Mouse (Mus musculus) spleen, adult 2 months (tissue): ENCODE measurements around the gene Minpp1. TPM values are rescaled to one million over a fixed set of nuclear protein-coding genes. Genes with fewer than 3 reads are reported as not detected.

Experiments
- DNase-seq, 2 experiments: peaks; one replicate each; pipeline versions ENCODE4 v3.0.0 to v3.0.0-alpha.2; 2012 to 2021; ENCODE audit warnings: low spot score in 2 of 2, low read depth in 1 of 2
- H3K27ac ChIP-seq: fragments of 200-500 bp; 2 replicates; pipeline ENCODE4 v1.5.1; 2012; ENCODE audit warnings: low read length, inconsistent platforms; ENCODE audit not compliant: insufficient read depth
- H3K27me3 ChIP-seq: fragments of 200-500 bp; 2 replicates; pipeline ENCODE4 v1.6.1; 2012; ENCODE audit warnings: mild to moderate bottlenecking, moderate library complexity, low read length, inconsistent platforms; ENCODE audit not compliant: control insufficient read depth, insufficient read depth
- H3K36me3 ChIP-seq: fragments of 200-500 bp; 2 replicates; pipeline ENCODE4 v1.6.1; 2012; ENCODE audit warnings: mild to moderate bottlenecking, low read length, inconsistent platforms; ENCODE audit not compliant: control insufficient read depth, insufficient read depth
- H3K4me1 ChIP-seq: fragments of 200-500 bp; 2 replicates; pipeline ENCODE4 v1.6.1; 2011; ENCODE audit warnings: inconsistent platforms; ENCODE audit not compliant: control insufficient read depth, insufficient read depth, insufficient read length
- H3K4me3 ChIP-seq: fragments of 200-500 bp; 2 replicates; pipeline ENCODE4 v1.5.1; 2011; ENCODE audit warnings: mild to moderate bottlenecking, inconsistent platforms; ENCODE audit not compliant: insufficient read depth, insufficient read length; ENCODE audit errors: extremely low read depth
- CTCF ChIP-seq: fragments of 200-500 bp; IDR thresholded peaks from 2 replicates; pipeline ENCODE4 v1.5.1; 2011; ENCODE audit warnings: mild to moderate bottlenecking, inconsistent platforms; ENCODE audit not compliant: insufficient read depth, insufficient read length, insufficient replicate concordance; ENCODE audit errors: extremely low read depth
- POLR2A ChIP-seq: fragments of 200-500 bp; IDR thresholded peaks from 2 replicates; pipeline ENCODE4 v1.6.1; 2011; ENCODE audit warnings: low read depth, low read length, inconsistent platforms
- WGBS: fragments of 180-500 bp; shearing (Covaris S2); methylation state at CpG from one replicate; pipeline ENCODE4 v1.1.7; 2018; 5-methylcytosine and 5-hydroxymethylcytosine counted together
- polyA plus RNA-seq: library from polyadenylated mRNA; depleted of rRNA; stranded (reverse); fragments of >200 nt; gene quantifications from 2 replicates; pipeline ENCODE4 v1.2.3, GENCODE M21; 2012

Gene Minpp1
- polyA plus RNA-seq, 1 experiment, result 44.7 TPM

DNA sequence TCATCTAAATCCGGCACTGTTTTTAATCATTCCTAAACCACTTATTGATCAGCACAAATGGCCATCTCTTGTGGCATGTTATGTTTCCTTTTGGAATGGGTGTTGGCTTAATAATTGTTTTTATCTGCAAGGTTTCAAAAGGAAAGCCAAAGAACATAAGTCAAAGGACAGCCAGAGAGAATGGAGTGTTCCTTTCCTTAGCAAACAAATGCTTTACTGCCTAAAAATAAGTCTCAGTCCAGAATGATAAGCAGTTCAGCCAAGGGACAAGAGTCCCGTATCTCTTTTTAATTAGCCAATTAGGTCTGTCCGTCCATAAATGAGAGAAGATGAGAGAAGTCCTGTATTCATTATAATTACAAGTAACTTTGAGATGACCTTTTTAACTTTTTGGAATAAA, 46.8 kb downstream of the Minpp1 start:
- no peak for TF ChIP-seq CTCF
- no peak for TF ChIP-seq POLR2A
- H3K36me3 ChIP-seq, result no peaks in the 10 kb centered on the region
- DNase-seq, result no peak
- H3K27ac ChIP-seq, result no peak overlapping the region
- H3K4me1 ChIP-seq, result no peaks in the 10 kb centered on the region
- H3K4me3 ChIP-seq, result no peak overlapping the region
- H3K27me3 ChIP-seq, result no peaks in the 10 kb centered on the region
- 85% methylated on average over 3 of the region's 3 CpGs for WGBS

DNA sequence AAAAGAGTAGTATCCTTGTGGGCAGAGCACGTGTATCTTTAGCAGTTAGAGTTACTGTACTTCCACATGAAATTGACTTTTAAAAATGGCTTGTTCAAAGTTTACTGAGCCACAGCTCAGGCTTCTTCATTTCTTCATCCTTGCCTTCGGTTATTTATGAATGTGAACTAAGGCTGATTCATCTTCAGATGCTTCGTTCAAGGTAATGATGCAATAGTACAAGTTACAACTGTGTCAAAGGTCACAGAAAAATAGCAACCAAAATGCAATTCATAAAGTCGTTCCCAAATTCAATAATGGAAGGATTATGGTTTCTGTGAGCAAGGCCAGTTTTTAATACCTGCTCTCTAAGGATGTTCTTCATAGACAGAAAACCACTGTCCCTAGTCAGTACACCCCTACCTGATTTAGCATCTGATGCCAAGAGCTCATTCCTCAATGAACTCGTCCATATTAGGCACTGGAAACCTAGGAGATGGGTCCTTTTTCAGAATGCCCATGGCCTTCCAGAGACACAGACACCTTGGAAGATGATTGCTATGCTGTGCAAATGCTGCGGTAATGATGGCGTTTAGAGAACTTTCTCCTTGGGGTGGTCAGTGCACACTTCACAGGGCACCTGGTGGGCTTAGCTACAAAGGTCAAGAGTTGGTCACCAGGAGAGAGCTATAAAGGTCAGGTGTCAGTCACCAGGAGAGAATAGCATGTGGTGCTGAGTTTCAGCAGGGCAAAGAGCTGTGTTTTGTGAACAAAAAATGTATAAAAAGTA, 47.4 kb downstream of the Minpp1 start:
- Histone ChIP-seq H3K27ac (no peak overlapping the region), H3K4me1 (no peaks in the 10 kb centered on the region), H3K4me3 (no peak overlapping the region), H3K27me3 (no peaks in the 10 kb centered on the region), H3K36me3 (no peaks in the 10 kb centered on the region)
- WGBS, result 84% methylated on average over 7 of the region's 7 CpGs
- TF ChIP-seq POLR2A, result no peak
- TF ChIP-seq CTCF, result no peak
- DNase-seq, result no peak

DNA sequence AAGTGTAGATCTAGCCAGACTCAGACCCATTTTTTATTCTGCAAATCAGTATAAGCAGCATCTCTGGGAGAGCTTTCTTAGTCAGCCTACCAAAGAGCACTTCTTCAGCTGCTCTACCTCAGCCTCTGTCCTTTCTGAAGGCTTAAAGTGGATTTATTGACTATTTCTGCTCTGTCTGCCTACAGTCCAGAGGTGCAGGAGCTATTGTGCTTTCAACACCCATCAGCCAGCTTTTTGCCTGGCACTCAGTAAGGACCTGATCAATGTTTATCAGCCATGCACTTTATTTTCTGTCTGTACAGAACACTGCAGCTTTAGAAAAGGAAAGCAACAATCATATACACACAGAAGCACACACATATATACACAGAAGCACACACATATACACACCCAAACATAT, 49.3 kb downstream of the Minpp1 start:
- H3K4me3 ChIP-seq, result no peak overlapping the region
- TF ChIP-seq POLR2A (no peak), CTCF (no peak)
- no peak for DNase-seq
- no peaks in the 10 kb centered on the region for H3K27me3 ChIP-seq
- no peak overlapping the region for H3K27ac ChIP-seq
- H3K36me3 ChIP-seq, result no peaks in the 10 kb centered on the region
- H3K4me1 ChIP-seq, result no peaks in the 10 kb centered on the region

DNA sequence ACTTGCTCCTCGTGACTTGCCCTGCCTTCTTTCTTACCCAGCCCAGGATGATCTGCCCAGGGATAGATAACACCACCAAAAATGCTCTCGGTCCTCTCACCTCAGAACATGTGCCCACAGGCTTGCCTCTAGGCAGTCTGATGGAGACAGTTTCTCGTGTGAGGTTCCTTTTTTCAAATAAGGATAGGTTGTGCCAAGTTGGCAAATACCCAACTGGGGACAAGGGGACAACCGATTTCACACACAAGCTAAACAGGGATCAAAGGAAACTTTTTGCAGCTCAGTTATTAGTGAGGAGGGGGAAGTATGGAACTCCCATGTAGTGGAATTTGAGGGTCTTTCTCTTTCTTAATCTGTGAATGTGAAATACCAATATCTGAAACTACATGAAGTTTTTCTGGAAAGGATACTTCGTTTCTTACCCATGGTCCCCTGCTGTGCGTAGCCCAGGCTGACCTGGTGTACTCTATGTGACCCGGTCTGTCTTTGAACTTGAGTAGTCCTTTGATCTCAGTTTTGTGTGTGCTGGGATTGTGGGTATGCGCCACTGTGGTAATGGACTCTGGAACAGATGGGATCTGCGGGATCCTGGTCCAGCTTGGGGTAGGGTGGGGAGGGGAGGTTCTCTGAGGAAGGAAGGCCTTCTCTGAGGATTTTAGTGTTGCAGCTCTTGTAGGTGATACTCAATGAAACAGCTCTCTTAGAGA, 57.4 kb downstream of the Minpp1 start:
- H3K27ac ChIP-seq, result no peak overlapping the region
- no peak for TF ChIP-seq POLR2A

DNA sequence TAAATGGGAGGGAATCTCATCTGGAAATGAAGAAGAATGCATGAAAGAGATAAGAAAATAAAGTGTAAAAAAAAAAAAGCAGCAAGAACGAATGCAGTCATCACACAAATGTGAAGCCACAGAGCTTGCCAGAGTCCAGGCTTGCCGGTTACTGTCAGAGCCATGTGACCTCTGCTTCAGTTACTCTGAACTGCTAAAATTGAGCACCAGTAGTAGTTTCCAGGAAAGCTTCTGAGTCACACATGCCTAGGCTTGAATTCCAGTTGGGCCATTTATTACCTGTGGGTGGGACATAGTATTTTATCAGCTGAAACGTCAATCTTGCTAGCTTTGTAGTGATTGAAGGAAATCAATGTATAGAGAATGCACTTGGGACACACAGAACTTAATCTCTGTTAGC, 61.8 kb downstream of the Minpp1 start:
- TF ChIP-seq CTCF, result no peak
- no peak for TF ChIP-seq POLR2A
- DNase-seq, result no peak
- Histone ChIP-seq H3K27me3 (no peaks in the 10 kb centered on the region), H3K4me1 (no peaks in the 10 kb centered on the region), H3K27ac (no peak overlapping the region), H3K36me3 (no peaks in the 10 kb centered on the region), H3K4me3 (no peak overlapping the region)
- 79% methylated on average over 3 of the region's 3 CpGs for WGBS

More for the DNA sequence above, 57.4 kb downstream of the Minpp1 start:
- WGBS, result 84% methylated on average over 9 of the region's 9 CpGs
- Histone ChIP-seq H3K4me3 (no peak overlapping the region), H3K27me3 (no peaks in the 10 kb centered on the region), H3K4me1 (no peaks in the 10 kb centered on the region), H3K36me3 (no peaks in the 10 kb centered on the region)
- DNase-seq, result no peak

DNA sequence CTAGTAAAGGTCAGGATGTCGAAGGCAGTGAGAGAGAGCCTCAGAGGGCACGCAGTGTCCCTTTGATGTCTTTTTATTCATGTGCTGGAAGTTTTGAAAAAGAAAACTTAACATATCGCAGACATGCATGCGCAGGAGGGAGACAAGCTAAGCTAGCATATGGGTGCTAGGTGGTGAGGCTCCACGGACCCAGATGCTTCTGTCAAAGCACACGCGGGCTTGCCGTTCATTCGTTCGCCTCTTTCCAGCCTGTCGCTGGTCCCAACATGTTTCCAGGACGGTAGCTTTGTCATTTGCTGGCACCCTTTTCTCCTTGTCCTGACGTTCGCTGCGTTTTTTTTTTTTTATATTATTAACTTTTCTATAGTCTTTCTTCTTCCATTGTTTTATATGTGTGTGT, 62.6 kb downstream of the Minpp1 start:
- 93% methylated on average over 15 of the region's 15 CpGs for WGBS

DNA sequence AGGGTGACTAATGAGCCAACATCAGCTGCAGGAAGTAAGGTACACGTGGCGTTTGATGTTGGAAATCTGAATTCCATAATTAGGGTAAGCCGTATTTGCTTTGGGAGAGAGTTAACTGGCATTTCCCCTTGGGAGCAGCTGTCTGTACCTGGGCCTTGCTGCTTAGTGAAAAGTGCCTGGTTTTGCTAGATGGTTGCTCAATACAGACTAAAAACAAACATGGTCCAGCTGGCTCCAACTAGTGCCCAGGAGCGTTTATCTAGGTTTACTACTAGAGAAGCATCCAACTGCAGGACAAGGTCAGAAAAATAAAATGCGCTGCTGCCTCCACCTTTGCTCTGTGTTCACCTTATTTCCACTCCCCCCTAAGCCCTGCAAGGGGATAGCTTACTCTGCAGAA, 64.9 kb downstream of the Minpp1 start:
- TF ChIP-seq POLR2A, result no peak
- TF ChIP-seq CTCF, result no peak
- no peak for DNase-seq
- no peaks in the 10 kb centered on the region for H3K27me3 ChIP-seq
- no peaks in the 10 kb centered on the region for H3K36me3 ChIP-seq
- no peaks in the 10 kb centered on the region for H3K4me1 ChIP-seq
- 84% methylated on average over 5 of the region's 5 CpGs for WGBS
- H3K4me3 ChIP-seq, result no peak overlapping the region
- no peak overlapping the region for H3K27ac ChIP-seq

More for the DNA sequence above, 62.6 kb downstream of the Minpp1 start:
- Histone ChIP-seq H3K36me3 (no peaks in the 10 kb centered on the region), H3K4me1 (no peaks in the 10 kb centered on the region), H3K4me3 (no peak overlapping the region), H3K27ac (no peak overlapping the region), H3K27me3 (no peaks in the 10 kb centered on the region)
- no peak for TF ChIP-seq POLR2A
- TF ChIP-seq CTCF, result no peak
- DNase-seq, result no peak
